Mouse (Mus musculus): ENCODE measurements around the gene Hdhd5.

DNA sequence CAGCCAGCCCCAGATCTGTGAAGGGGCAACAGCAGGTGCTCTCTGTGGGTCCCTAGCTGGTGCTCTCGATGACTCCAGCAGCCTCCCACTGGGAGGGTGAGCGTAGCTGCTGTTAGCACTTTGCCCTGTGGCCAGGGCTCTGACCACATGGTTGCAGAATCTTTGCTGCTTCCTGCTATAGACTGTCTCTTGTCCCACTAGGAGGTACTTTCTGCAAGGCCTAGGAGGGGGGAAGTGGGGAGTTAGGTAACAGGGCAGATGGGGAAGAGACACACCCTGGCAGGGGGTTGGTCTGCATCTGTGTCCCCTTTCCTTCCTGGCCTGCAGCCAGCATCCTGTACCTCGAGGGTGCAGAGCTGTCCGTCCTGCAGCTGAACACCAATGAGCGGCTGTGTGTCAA lies 57.7 kb downstream of the Hdhd5 start:
- TF ChIP-seq CTCF (IDR thresholded peaks at IDR 0.05; ENCODE audit: extremely low read depth, insufficient read length, insufficient replicate concordance, low read depth, low read length): no peak
- TF ChIP-seq POLR2A (IDR thresholded peaks at IDR 0.05; ENCODE audit: low read depth, low read length): no peak
